Mouse (Mus musculus): Measurements from ENCODE around the gene Ccl25.

- TF ChIP-seq POLR2A (IDR thresholded peaks at IDR 0.05; ENCODE audit: low read depth, low read length) = no peak
- TF ChIP-seq CTCF (IDR thresholded peaks at IDR 0.05; ENCODE audit: extremely low read depth, insufficient read depth, insufficient read length, insufficient replicate concordance) = no peak
Measured at GRCm38 (mm10) chr8:4312104-4312503, 12.9 kb upstream of the Ccl25 start.
